Mouse (Mus musculus) hindbrain, embryonic 16.5 days (tissue): ENCODE data around the gene Mgat5b. TPM values are rescaled to one million over a fixed set of nuclear protein-coding genes. Genes with fewer than 3 reads are reported as not detected.

Experiments
- ATAC-seq: fragments of 200-750 bp; cut with Nextera tagmentation; 2 replicates; pipeline ENCODE4 v1.8.0; 2017; ENCODE audit warnings: moderate TSS enrichment, moderate library complexity
- H3K27ac ChIP-seq: fragments of 300-500 bp; sonication (generic); 2 replicates; pipeline ENCODE4 v1.5.1; 2014; ENCODE audit warnings: low read depth, mild to moderate bottlenecking, control low read depth, low read length, moderate library complexity
- H3K27me3 ChIP-seq: fragments of 300-500 bp; sonication (generic); replicated peaks from 2 replicates; pipeline ENCODE4 v1.6.1; 2014; ENCODE audit warnings: low read length; ENCODE audit not compliant: control insufficient read depth, insufficient read depth
- H3K36me3 ChIP-seq: fragments of 300-500 bp; sonication (generic); 2 replicates; pipeline ENCODE4 v1.6.1; 2014; ENCODE audit warnings: mild to moderate bottlenecking, low read length, moderate library complexity, mixed read lengths; ENCODE audit not compliant: control insufficient read depth, insufficient read depth
- H3K4me1 ChIP-seq: fragments of 300-500 bp; sonication (generic); 2 replicates; pipeline ENCODE4 v1.6.1; 2014; ENCODE audit warnings: low read depth, low read length; ENCODE audit not compliant: control insufficient read depth, insufficient read depth
- H3K4me2 ChIP-seq: fragments of 300-500 bp; sonication (generic); 2 replicates; pipeline ENCODE4 v1.6.1; 2014; ENCODE audit warnings: mild to moderate bottlenecking, low read length, control low read depth, moderate library complexity
- H3K4me3 ChIP-seq: fragments of 300-500 bp; sonication (generic); 2 replicates; pipeline ENCODE4 v1.5.1; 2014; ENCODE audit warnings: mild to moderate bottlenecking, low read length, control low read depth, moderate library complexity
- H3K9ac ChIP-seq: fragments of 300-500 bp; sonication (generic); 2 replicates; pipeline ENCODE4 v1.6.1; 2014; ENCODE audit warnings: low read depth, mild to moderate bottlenecking, control low read depth, low read length, moderate library complexity
- H3K9me3 ChIP-seq: fragments of 300-500 bp; sonication (generic); 2 replicates; pipeline ENCODE4 v1.6.1; 2014; ENCODE audit warnings: mild to moderate bottlenecking, low read length, moderate library complexity; ENCODE audit not compliant: control insufficient read depth
- WGBS: fragments of 180-500 bp; shearing (Covaris S2); extraction: QIAGEN DNeasy Blood & Tissue Kit; methylation state at CpG from one replicate; pipeline ENCODE4 v1.1.7; 2014; 5-methylcytosine and 5-hydroxymethylcytosine counted together
- polyA plus RNA-seq: library from polyadenylated mRNA; unstranded; fragments of >200 nt; fragmentation: Nextera tagmentation; extraction: Ambion mirVana; gene quantifications from 2 replicates; pipeline ENCODE4 v1.2.1, GENCODE M21; 2015

Mgat5b gene
- 19.4 and 27.5 TPM in 2 replicates for polyA plus RNA-seq

DNA sequence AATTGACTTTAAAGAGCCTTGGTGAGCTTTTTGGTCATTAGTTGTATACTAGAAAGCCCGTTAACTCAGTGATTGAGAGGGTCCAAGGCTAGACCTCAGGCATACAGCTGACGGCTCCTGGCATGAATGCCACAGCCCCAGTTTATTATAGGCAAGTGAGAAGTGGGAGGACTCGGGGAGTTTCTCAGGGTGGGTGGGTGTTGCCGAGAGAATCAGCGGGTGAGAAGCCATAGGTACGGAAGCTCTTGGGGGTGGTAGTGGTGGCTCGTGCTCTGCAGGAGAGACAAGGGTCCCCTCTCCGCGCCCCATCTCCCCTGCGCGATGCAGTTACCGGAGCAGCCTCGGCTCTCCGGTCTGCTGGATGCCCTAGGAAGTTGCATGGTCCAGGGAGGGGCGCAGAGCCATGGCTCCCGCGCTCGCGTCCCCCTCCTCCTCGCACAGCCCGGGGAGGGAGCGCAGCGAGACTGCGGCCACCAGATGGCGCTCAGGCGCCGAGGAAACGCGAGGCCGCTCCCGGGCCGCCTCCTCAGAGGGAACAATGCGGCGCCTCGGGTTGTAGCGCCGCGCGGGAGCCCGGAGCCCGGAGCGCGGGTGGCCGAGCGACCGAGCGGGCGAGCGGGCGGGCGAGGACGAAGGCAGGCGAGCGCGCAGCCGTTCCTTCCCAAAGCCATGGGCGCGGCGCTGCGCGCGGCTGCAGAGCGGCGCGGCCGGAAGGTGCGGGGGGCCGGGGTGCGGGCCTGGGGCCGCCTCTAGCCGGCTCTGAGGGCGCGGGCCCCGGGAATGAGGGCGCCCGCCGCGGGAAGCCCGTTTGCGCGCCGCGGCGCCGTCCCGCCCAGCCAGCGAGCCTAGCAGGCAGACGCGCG lies at the start of gene Mgat5b:
Gene Mgat5b, plus strand, starts transcription at position 541 of the 863 bp plus-strand sequence.
- ATAC-seq: peak; percentile 89
- H3K4me3 ChIP-seq: peak within 1 kb of the TSS; percentile 74
- no peaks in the 10 kb centered on the region for H3K9me3 ChIP-seq
- H3K27ac ChIP-seq: peak within 1 kb of the TSS; percentile 83
- no peaks in the 10 kb centered on the region for H3K36me3 ChIP-seq
- H3K4me2 ChIP-seq: peak within 1 kb of the TSS; percentile 88
- H3K4me1 ChIP-seq: peaks cover 29% of the 10 kb centered on the region
- no peaks in the 10 kb centered on the region for H3K27me3 ChIP-seq
- peak within 1 kb of the TSS; percentile 96 for H3K9ac ChIP-seq
- 1% methylated on average over 80 of the region's 90 CpGs for WGBS

DNA sequence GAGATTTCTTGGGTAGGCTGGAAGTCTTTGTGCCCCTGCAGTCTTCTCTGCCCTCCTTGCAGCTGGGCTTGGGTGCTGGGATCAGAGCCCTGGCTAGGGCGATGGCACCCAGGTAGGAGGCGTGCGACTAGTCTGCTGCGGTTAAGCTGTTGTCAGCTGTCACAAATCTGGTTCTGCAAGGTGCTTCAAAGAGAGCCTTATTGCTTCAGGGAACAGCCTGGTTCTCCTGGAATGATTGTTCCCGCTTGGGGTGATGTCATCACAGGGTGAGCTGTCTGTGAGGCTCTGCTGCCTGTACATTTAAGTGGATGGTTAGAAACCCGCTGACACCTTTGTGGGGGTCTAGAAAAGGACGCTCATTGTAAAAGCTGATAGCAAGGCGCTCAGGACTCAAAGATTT lies 49.4 kb upstream of the Mgat5b start:
- Histone ChIP-seq H3K9ac (no peak overlapping the region), H3K27ac (no peak overlapping the region), H3K4me2 (no peak overlapping the region), H3K9me3 (no peaks in the 10 kb centered on the region), H3K36me3 (peaks cover 35% of the 10 kb centered on the region), H3K27me3 (no peaks in the 10 kb centered on the region), H3K4me3 (no peak overlapping the region), H3K4me1 (no peaks in the 10 kb centered on the region)
- 89% methylated on average over 8 of the region's 8 CpGs for WGBS
- no peak for ATAC-seq

DNA sequence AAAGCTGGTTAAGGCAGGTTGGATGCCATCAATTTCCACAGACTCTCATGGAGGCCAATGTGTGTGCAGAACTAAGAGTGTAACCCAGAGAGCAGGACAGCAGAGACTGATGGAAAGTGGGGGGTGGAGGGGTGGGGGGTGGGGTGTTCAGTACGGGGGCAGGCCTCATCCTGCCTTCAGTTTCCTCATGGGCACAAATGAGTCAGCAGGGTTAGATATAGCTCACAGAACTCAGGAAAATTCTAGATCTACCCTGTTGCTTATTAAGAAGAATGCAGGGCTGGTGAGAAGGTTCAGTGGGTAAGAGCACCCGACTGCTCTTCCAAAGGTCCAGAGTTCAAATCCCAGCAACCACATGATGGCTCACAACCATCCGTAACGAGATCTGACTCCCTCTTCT lies 49.0 kb upstream of the Mgat5b start:
- no peak overlapping the region for H3K27ac ChIP-seq
- no peaks in the 10 kb centered on the region for H3K9me3 ChIP-seq
- H3K27me3 ChIP-seq: no peaks in the 10 kb centered on the region
- no peak for ATAC-seq
- H3K4me1 ChIP-seq: no peaks in the 10 kb centered on the region
- no peak overlapping the region for H3K9ac ChIP-seq
- H3K4me3 ChIP-seq: no peak overlapping the region
- no peak overlapping the region for H3K4me2 ChIP-seq
- peaks cover 39% of the 10 kb centered on the region for H3K36me3 ChIP-seq
- WGBS: 87% methylated on average over 4 of the region's 4 CpGs

DNA sequence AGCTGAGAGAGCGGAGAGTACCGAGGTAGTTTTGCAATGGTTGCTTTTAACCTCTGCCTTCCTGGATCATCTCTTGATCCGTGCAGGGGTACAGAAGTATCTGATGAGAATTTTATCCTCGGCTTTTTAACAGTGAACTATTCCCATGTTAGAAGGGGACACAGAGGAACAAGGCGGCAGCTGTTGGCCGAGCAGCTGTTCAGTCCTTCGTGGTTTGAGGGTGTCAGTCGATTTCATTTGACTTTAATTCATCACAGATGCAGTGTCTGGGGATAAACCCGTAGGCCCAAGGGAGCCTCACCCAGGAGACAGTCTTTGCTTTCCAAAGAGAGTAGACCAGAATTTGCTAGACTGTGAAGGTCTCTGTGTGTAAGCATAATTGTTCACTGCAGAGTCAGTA lies 47.1 kb upstream of the Mgat5b start:
- no peak for ATAC-seq
- H3K4me2 ChIP-seq: no peak overlapping the region
- H3K27ac ChIP-seq: no peak overlapping the region
- H3K4me3 ChIP-seq: no peak overlapping the region
- no peaks in the 10 kb centered on the region for H3K27me3 ChIP-seq
- H3K9me3 ChIP-seq: no peaks in the 10 kb centered on the region
- no peak overlapping the region for H3K9ac ChIP-seq
- H3K4me1 ChIP-seq: no peaks in the 10 kb centered on the region
- WGBS: 93% methylated on average over 9 of the region's 9 CpGs
- H3K36me3 ChIP-seq: peaks cover 36% of the 10 kb centered on the region

DNA sequence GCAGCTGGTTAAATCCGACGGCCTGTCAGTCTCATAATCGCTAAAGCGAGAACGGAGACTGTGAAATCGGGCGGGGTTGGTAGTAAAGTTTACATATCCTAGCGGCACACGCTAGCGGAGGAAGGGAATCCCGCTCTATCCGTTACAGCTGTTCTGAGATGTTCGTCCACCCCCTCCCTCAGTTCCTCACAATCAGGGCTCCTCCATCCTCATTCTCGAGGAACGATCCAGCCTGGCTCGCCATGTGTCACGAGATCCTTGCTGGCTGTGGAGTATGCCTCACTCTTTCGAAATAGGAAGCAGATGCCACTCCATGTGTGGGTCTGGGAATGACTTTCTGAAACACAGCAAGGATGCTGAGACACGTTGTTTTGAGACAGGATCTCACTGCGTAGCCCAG lies 44.7 kb upstream of the Mgat5b start:
- WGBS: 88% methylated on average over 20 of the region's 20 CpGs
- H3K4me3 ChIP-seq: no peak overlapping the region
- no peaks in the 10 kb centered on the region for H3K4me1 ChIP-seq
- H3K27me3 ChIP-seq: no peaks in the 10 kb centered on the region
- H3K4me2 ChIP-seq: no peak overlapping the region
- no peak overlapping the region for H3K27ac ChIP-seq
- no peak for ATAC-seq
- peaks cover 33% of the 10 kb centered on the region for H3K36me3 ChIP-seq
- no peak overlapping the region for H3K9ac ChIP-seq
- no peaks in the 10 kb centered on the region for H3K9me3 ChIP-seq

DNA sequence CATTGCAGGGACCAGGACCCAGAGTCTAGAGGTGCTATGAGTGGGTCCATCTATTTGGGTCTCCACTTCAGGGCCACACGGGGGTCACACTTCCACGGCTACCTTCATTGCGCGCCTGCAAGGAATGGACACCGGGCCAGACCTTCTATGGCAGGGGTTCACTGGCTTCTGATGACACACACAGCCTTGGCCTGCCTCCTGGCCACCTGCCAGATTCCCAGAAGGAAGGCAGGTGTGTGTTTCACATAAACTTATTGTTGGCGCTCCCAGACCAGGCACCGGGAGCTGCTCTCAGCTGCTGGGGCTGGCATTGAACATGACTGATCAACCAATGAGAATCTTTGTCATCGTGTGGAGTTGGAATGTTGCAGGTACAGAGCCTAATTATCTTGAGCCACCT lies 40.2 kb upstream of the Mgat5b start:
- no peaks in the 10 kb centered on the region for H3K9me3 ChIP-seq
- no peaks in the 10 kb centered on the region for H3K27me3 ChIP-seq
- H3K4me2 ChIP-seq: no peak overlapping the region
- H3K9ac ChIP-seq: no peak overlapping the region
- no peak for ATAC-seq
- H3K36me3 ChIP-seq: peaks cover 18% of the 10 kb centered on the region
- H3K27ac ChIP-seq: no peak overlapping the region
- H3K4me3 ChIP-seq: no peak overlapping the region
- 86% methylated on average over 8 of the region's 8 CpGs for WGBS
- no peaks in the 10 kb centered on the region for H3K4me1 ChIP-seq

DNA sequence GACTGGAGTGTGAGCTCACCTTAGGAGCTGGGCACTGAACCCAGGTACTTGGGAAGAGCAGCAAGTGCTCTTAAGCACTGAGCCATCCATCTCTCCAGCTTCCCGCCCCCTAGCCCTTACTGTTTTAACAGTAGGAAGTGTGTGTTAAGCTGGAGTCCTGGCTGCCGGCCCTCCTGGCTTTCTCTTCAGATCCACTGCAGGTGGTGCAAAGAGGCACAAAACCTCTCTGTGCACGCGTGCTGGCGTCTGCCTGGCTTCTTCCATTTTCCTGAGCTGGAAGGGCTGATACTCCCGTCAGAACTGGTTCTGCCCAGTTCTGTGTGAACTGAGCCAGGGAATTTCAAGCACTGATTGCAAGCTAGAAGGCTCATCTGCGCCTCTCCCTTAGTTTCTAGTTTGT lies 37.8 kb upstream of the Mgat5b start:
- no peak for ATAC-seq

DNA sequence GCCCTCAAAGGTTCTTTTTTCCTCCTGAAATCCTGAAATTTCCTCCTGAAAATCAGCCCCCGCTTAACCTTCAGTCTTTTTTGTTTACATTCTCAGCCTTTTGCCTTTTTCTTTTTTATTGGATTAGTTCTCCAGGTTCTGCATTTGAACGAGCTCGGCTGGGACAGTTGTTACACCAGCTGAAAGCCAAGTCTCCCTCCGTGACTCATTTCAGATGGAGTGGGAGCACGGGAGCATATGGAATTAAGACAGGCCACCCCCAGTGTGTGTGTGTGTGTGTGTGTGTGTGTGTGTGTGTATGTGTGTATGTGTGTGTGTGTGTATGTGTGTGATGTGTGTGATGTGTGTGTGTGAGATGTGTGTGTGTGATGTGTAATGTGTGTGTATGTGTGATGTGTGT lies 37.2 kb upstream of the Mgat5b start:
- Histone ChIP-seq H3K36me3 (no peaks in the 10 kb centered on the region), H3K4me3 (no peak overlapping the region), H3K4me2 (no peak overlapping the region), H3K27ac (no peak overlapping the region), H3K9ac (no peak overlapping the region), H3K9me3 (no peaks in the 10 kb centered on the region), H3K27me3 (no peaks in the 10 kb centered on the region), H3K4me1 (peaks cover 8% of the 10 kb centered on the region)
- WGBS: 66% methylated on average over 5 of the region's 5 CpGs
- ATAC-seq: no peak

More for the DNA sequence above, 37.8 kb upstream of the Mgat5b start:
- Histone ChIP-seq H3K27ac (no peak overlapping the region), H3K4me3 (no peak overlapping the region), H3K9me3 (no peaks in the 10 kb centered on the region), H3K4me1 (peaks cover 5% of the 10 kb centered on the region), H3K4me2 (no peak overlapping the region), H3K27me3 (no peaks in the 10 kb centered on the region), H3K36me3 (peaks cover 1% of the 10 kb centered on the region; the same call in 1 of the 2 replicates), H3K9ac (no peak overlapping the region)
- WGBS: 63% methylated on average over 7 of the region's 7 CpGs

DNA sequence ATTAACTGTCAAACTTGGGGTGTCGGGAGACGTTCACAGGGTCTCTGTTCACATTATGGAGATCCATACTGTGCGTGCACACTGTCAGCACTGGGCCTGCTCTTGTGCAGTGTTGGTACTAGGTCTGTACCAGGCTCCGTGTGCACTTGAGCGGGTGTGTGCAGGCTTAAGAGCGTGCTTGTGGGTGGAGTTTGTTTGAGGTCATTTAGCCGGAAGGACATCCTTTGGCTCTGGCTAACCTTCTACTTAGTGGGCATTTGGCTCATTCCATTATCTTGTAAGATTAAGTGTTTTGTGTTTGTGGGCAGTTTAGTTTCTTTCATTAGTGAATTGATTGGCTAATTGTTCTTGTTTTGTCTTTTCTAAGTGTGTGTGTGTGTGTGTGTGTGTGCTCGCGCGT lies 36.2 kb upstream of the Mgat5b start:
- Histone ChIP-seq H3K9me3 (no peaks in the 10 kb centered on the region), H3K27ac (no peak overlapping the region), H3K27me3 (no peaks in the 10 kb centered on the region), H3K9ac (no peak overlapping the region), H3K36me3 (no peaks in the 10 kb centered on the region), H3K4me3 (no peak overlapping the region), H3K4me1 (peaks cover 8% of the 10 kb centered on the region), H3K4me2 (no peak overlapping the region)
- 74% methylated on average over 10 of the region's 10 CpGs for WGBS
- no peak for ATAC-seq
